Mouse (Mus musculus) megakaryocyte, embryonic 14.5 days (primary cell): ENCODE results near the gene Cenpq.

ENCODE experiments used
- FLI1 ChIP-seq: IDR thresholded peaks from 2 replicates; pipeline ENCODE4 v1.6.1; 2012; ENCODE audit warnings: low read length, inconsistent platforms, mixed read lengths
- GATA1 ChIP-seq: IDR thresholded peaks from 3 replicates; pipeline ENCODE4 v1.6.1; 2012; ENCODE audit warnings: mixed read lengths, low read length, inconsistent platforms, borderline replicate concordance

DNA sequence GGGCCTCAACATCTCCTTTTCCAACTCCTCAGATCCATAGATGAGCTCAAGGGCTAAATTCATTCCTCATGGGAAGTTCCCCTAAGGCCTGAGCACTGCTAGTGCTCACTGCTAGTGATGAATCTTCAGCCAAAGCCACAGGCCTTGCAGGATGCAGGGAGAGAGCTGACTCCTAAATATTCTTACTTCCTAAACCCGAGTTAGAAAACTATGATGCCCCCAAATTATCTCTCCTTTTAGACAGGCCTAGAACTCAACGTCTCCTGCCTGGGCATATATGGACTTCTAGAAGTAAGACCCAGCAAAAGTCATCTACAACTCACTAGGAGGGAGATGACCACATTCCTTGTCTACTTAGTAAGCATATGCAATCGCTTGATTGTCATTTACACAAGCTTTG, 57.1 kb downstream of the Cenpq start:
- TF ChIP-seq GATA1 (no peak), FLI1 (no peak)
